Mouse (Mus musculus): ENCODE results near the gene Smarcc1.

- TF ChIP-seq CTCF (IDR thresholded peaks at IDR 0.05; ENCODE audit: control insufficient read depth, insufficient read depth, low read length) (no peak), POLR2A (IDR thresholded peaks at IDR 0.05; ENCODE audit: borderline replicate concordance, control insufficient read depth, low read depth, low read length) (no peak)
Observed at GRCm38 (mm10) chr9:110071011-110071410, 46.5 kb upstream of the Smarcc1 start.

Measured in bone marrow, adult 2 months (tissue).